Comparison of ENCODE assay signal across 11 mouse cellular contexts in the genomic region with DNA sequence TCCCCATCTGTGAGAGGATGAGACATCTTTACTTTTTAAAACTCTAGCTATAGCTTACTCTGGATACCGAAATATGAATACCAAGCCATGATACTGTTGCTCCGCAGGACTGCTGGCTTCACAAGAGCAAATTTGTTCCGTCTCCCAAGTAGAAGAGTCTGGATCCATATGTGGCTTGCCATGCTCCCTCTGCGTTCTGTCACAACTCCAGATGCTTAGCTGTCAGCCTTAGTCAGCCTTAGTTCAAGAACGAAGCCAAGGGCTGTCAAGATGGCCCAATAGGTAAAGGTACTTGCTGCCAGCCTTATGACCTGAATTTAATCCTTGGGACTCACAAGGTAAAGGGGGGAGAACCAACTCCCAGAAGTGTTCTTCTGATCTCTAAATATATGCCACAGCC.
"Had no signal": no experiment of that assay in that cellular context is flagged by ENCODE, and none has a peak within 500 bp of the region (broad histone marks: within the 10 kb centered on the region; RNA-seq: fewer than 3 reads in every experiment).

No protein-coding gene starts in this region.

- DNase-seq: liver; liver, embryonic 13.5 days; liver, postnatal 0 days; lung, adult 18-20 months; lung, adult 2 months; lung, embryonic 14.5 days; lung, postnatal 10 days; lung, postnatal 14 days; lung, postnatal 36 days; lung, postnatal 4 days; midbrain, embryonic 14.5 days had no signal
